Mouse (Mus musculus): Measurements from ENCODE around the gene Lrig1.

Lrig1 gene

GRCm38 (mm10) chr6:94698509-94699172 lies 1.3 kb downstream of the Lrig1 start:
- no peak for DNase-seq (ENCODE audit: low read depth, low spot score)

GRCm38 (mm10) chr6:94697423-94697822 lies 2.5 kb downstream of the Lrig1 start:
- no peak for DNase-seq (ENCODE audit: low read depth, low spot score)

- DNase-seq (ENCODE audit: low read depth, low spot score) = no peak
Observed at GRCm38 (mm10) chr6:94696182-94697080, 3.5 kb downstream of the Lrig1 start.

GRCm38 (mm10) chr6:94695121-94695930 lies 4.6 kb downstream of the Lrig1 start:
- no peak for DNase-seq (ENCODE audit: low read depth, low spot score)

- DNase-seq (ENCODE audit: low read depth, low spot score) = no peak
Observed at GRCm38 (mm10) chr6:94694481-94694880, 5.5 kb downstream of the Lrig1 start.

- DNase-seq (ENCODE audit: low read depth, low spot score) = no peak
Observed at GRCm38 (mm10) chr6:94693091-94693490, 6.9 kb downstream of the Lrig1 start.

GRCm38 (mm10) chr6:94692003-94692402 lies 8.0 kb downstream of the Lrig1 start:
- DNase-seq (ENCODE audit: low read depth, low spot score) = no peak

- DNase-seq (ENCODE audit: low read depth, low spot score) = peak; percentile 46
Observed at GRCm38 (mm10) chr6:94690247-94690646, 9.7 kb downstream of the Lrig1 start.

- no peak for DNase-seq (ENCODE audit: low read depth, low spot score)
Observed at GRCm38 (mm10) chr6:94688722-94689121, 11.2 kb downstream of the Lrig1 start.

GRCm38 (mm10) chr6:94686048-94686447 lies 13.9 kb downstream of the Lrig1 start:
- no peak for DNase-seq (ENCODE audit: low read depth, low spot score)

GRCm38 (mm10) chr6:94685611-94686010 lies 14.3 kb downstream of the Lrig1 start:
- DNase-seq (ENCODE audit: low read depth, low spot score) = no peak

- peak; percentile 47 for DNase-seq (ENCODE audit: low read depth, low spot score)
Observed at GRCm38 (mm10) chr6:94684844-94685557, 15.0 kb downstream of the Lrig1 start.

- DNase-seq (ENCODE audit: low read depth, low spot score) = peak; percentile 69
Observed at GRCm38 (mm10) chr6:94683701-94684100, 16.3 kb downstream of the Lrig1 start.

- peak; percentile 31 for DNase-seq (ENCODE audit: low read depth, low spot score)
Observed at GRCm38 (mm10) chr6:94682270-94682618, 17.7 kb downstream of the Lrig1 start.

GRCm38 (mm10) chr6:94681446-94682269 lies 18.3 kb downstream of the Lrig1 start:
- DNase-seq (ENCODE audit: low read depth, low spot score) = peak; percentile 90

- peak; percentile 74 for DNase-seq (ENCODE audit: low read depth, low spot score)
Observed at GRCm38 (mm10) chr6:94680760-94681445, 19.1 kb downstream of the Lrig1 start.

- DNase-seq (ENCODE audit: low read depth, low spot score) = no peak
Observed at GRCm38 (mm10) chr6:94679249-94679648, 20.7 kb downstream of the Lrig1 start.

- peak; percentile 27 for DNase-seq (ENCODE audit: low read depth, low spot score)
Observed at GRCm38 (mm10) chr6:94678377-94679164, 21.4 kb downstream of the Lrig1 start.

GRCm38 (mm10) chr6:94677448-94677847 lies 22.5 kb downstream of the Lrig1 start:
- no peak for DNase-seq (ENCODE audit: low read depth, low spot score)

Data from CD4-positive helper T cell, adult 2 months (primary cell).